Comparison of ENCODE assay signal across 8 mouse cellular contexts in genomic region chr17:25567745-25568144, GRCm38 (mm10). TPM values are rescaled to one million over a fixed set of nuclear protein-coding genes. Genes with fewer than 3 reads are reported as not detected.
DNase-seq lines count a peak whose midpoint lies in the region; ATAC-seq lines count a peak whose summit lies in the region.

No protein-coding gene starts in this region.

- H3K27me3 ChIP-seq in liver, embryonic 13.5 days = peaks cover 66% of the 10 kb centered on the region
- H3K27me3 ChIP-seq in neural tube, embryonic 12.5 days (replicated peaks) = peaks cover 29% of the 10 kb centered on the region

- H3K4me3 ChIP-seq in liver, embryonic 13.5 days (replicated peaks) = no peak overlapping the region
- no peak overlapping the region for H3K4me3 ChIP-seq in neural tube, embryonic 12.5 days

- H3K9ac ChIP-seq in liver, embryonic 13.5 days = no peak overlapping the region
- no peak overlapping the region for H3K9ac ChIP-seq in neural tube, embryonic 12.5 days

- no peaks in the 10 kb centered on the region for H3K9me3 ChIP-seq in liver, embryonic 13.5 days (replicated peaks)
- no peaks in the 10 kb centered on the region for H3K9me3 ChIP-seq in neural tube, embryonic 12.5 days

- ATAC-seq in liver, embryonic 13.5 days (ENCODE audit: low read depth) = no peak
- no peak for ATAC-seq in neural tube, embryonic 12.5 days (ENCODE audit: low FRiP score, low read depth)

- 22% methylated on average over 14 of the region's 14 CpGs for WGBS in liver, embryonic 13.5 days (ENCODE audit: insufficient replicate concordance)
- WGBS in neural tube, embryonic 12.5 days = 26% methylated on average over 14 of the region's 14 CpGs

- H3K36me3 ChIP-seq in liver, embryonic 13.5 days = no peaks in the 10 kb centered on the region
- peaks cover 3% of the 10 kb centered on the region; the same call in 1 of the 2 replicates for H3K36me3 ChIP-seq in neural tube, embryonic 12.5 days

- no peak overlapping the region for H3K27ac ChIP-seq in liver, embryonic 13.5 days
- H3K27ac ChIP-seq in neural tube, embryonic 12.5 days = no peak overlapping the region

- peaks cover 15% of the 10 kb centered on the region; the same call in 1 of the 2 replicates for H3K4me1 ChIP-seq in liver, embryonic 13.5 days (replicated peaks)
- H3K4me1 ChIP-seq in neural tube, embryonic 12.5 days = peaks cover 55% of the 10 kb centered on the region

- peak; percentile 52 for DNase-seq in 416B (ENCODE audit: low read depth)
- DNase-seq in Muller cell, postnatal 12 days (ENCODE audit: inconsistent ontology term) = peak; percentile 91
- peak; percentile 67 to 83 for DNase-seq in cerebellum, postnatal 4 days (ENCODE audit: low spot score in 2 of 2)
- DNase-seq in gastrocnemius, adult 8-10 months (ENCODE audit: low spot score in 2 of 2) = peak; percentile 39 to 47
- peak; percentile 64 for DNase-seq in kidney, postnatal 14 days
- peak; percentile 25 for DNase-seq in liver, embryonic 13.5 days
- DNase-seq in thymus, postnatal 0 days (ENCODE audit: low spot score) = peak; percentile 73

- no peak overlapping the region for H3K4me2 ChIP-seq in liver, embryonic 13.5 days
- peak overlapping the region; percentile 98 for H3K4me2 ChIP-seq in neural tube, embryonic 12.5 days (replicated peaks)

RNA-seq across cellular contexts. Expression of gene Sox8, which starts 2.7 kb away (rescaled TPM):
- under 1 TPM; 0.19 to 0.76 (median 0.70) TPM for total RNA-seq in gastrocnemius, adult 8-10 months (2022)
- 0.28 and 0.29 TPM in 2 replicates for polyA plus RNA-seq in liver, embryonic 13.5 days (2015; fragmentation: Nextera tagmentation; extraction: Ambion mirVana)
- polyA plus RNA-seq in neural tube, embryonic 12.5 days (2016; fragmentation: Nextera tagmentation; extraction: Ambion mirVana) = 8.1 and 9.5 TPM in 2 replicates
- polyA plus RNA-seq in thymus, postnatal 0 days (2015; fragmentation: Nextera tagmentation; extraction: Ambion mirVana) = 0.23 and 0.26 TPM in 2 replicates

RNA-seq across cellular contexts. Expression of gene Lmf1, which starts 11.1 kb away (rescaled TPM):
- 10 to 100 TPM; 10.4 to 14.1 (median 10.8) TPM for total RNA-seq in gastrocnemius, adult 8-10 months (2022)
- 11.3 and 11.6 TPM in 2 replicates for polyA plus RNA-seq in liver, embryonic 13.5 days (2015; fragmentation: Nextera tagmentation; extraction: Ambion mirVana)
- 25.2 and 25.8 TPM in 2 replicates for polyA plus RNA-seq in neural tube, embryonic 12.5 days (2016; fragmentation: Nextera tagmentation; extraction: Ambion mirVana)
- polyA plus RNA-seq in thymus, postnatal 0 days (2015; fragmentation: Nextera tagmentation; extraction: Ambion mirVana) = 15.5 and 16.1 TPM in 2 replicates

Comparison
In these comparisons a context has a peak if more than half of its experiments do, and no peak if none do; other contexts are left out.
1. DNase-seq: peak in every context shown above with its lines; median percentile 91 in Muller cell, postnatal 12 days; 75 in cerebellum, postnatal 4 days; 73 in thymus, postnatal 0 days; 64 in kidney, postnatal 14 days; 52 in 416B; 43 in gastrocnemius, adult 8-10 months; 25 in liver, embryonic 13.5 days.